Mouse (Mus musculus) limb, embryonic 15.5 days (tissue): ENCODE measurements at regions not wholly inside any gene's neighbourhood (a gene's known extent, or its start where the extent isn't known, plus 50 kb on each side); places are given as distances from the start of the nearest gene placed in this dataset.

Source experiments
- ATAC-seq: fragments of 200-750 bp; cut with Nextera tagmentation; 2 replicates; pipeline ENCODE4 v1.8.0; 2017; ENCODE audit warnings: low read depth, moderate TSS enrichment; ENCODE audit not compliant: insufficient number of reproducible peaks, low FRiP score, low TSS enrichment
- H3K27ac ChIP-seq: fragments of 300-500 bp; sonication (generic); 2 replicates; pipeline ENCODE4 v1.5.1; 2015; ENCODE audit warnings: moderate library complexity, mild to moderate bottlenecking, inconsistent platforms
- H3K27me3 ChIP-seq: fragments of 300-500 bp; sonication (generic); 2 replicates; pipeline ENCODE4 v1.6.1; 2015; ENCODE audit warnings: inconsistent platforms
- H3K36me3 ChIP-seq: fragments of 300-500 bp; sonication (generic); 2 replicates; pipeline ENCODE4 v1.6.1; 2015; ENCODE audit warnings: inconsistent platforms
- H3K4me1 ChIP-seq: fragments of 300-500 bp; sonication (generic); 2 replicates; pipeline ENCODE4 v1.6.1; 2015; ENCODE audit warnings: inconsistent platforms
- H3K4me2 ChIP-seq: fragments of 300-500 bp; sonication (generic); 2 replicates; pipeline ENCODE4 v1.6.1; 2015; ENCODE audit warnings: mild to moderate bottlenecking, inconsistent platforms
- H3K4me3 ChIP-seq: fragments of 300-500 bp; sonication (generic); 2 replicates; pipeline ENCODE4 v1.5.1; 2015; ENCODE audit warnings: mild to moderate bottlenecking, inconsistent platforms
- H3K9ac ChIP-seq: fragments of 300-500 bp; sonication (generic); 2 replicates; pipeline ENCODE4 v1.6.1; 2015; ENCODE audit warnings: inconsistent platforms
- H3K9me3 ChIP-seq: fragments of 300-500 bp; sonication (generic); 2 replicates; pipeline ENCODE4 v1.6.1; 2016; ENCODE audit warnings: inconsistent platforms
- WGBS: fragments of 180-500 bp; shearing (Covaris S2); methylation state at CpG from one replicate; pipeline ENCODE4 v1.1.7; 2015; 5-methylcytosine and 5-hydroxymethylcytosine counted together

- no peaks in the 10 kb centered on the region for H3K9me3 ChIP-seq
- no peak overlapping the region for H3K9ac ChIP-seq
- no peaks in the 10 kb centered on the region for H3K36me3 ChIP-seq
- peaks cover 4% of the 10 kb centered on the region; the same call in 1 of the 2 replicates for H3K4me1 ChIP-seq
- H3K27me3 ChIP-seq: no peaks in the 10 kb centered on the region
- H3K4me2 ChIP-seq: no peak overlapping the region
- WGBS: 89% methylated on average over 4 of the region's 4 CpGs
- ATAC-seq: no peak
- H3K27ac ChIP-seq: no peak overlapping the region
- no peak overlapping the region for H3K4me3 ChIP-seq
Observed at GRCm38 (mm10) chr3:117112304-117112703, 143.5 kb upstream of the Palmd start.

GRCm38 (mm10) chr3:117108966-117109700, 140.3 kb upstream of the Palmd start:
- Histone ChIP-seq H3K4me2 (no peak overlapping the region), H3K4me1 (peaks cover 4% of the 10 kb centered on the region; the same call in 1 of the 2 replicates), H3K36me3 (no peaks in the 10 kb centered on the region), H3K9me3 (no peaks in the 10 kb centered on the region), H3K4me3 (no peak overlapping the region), H3K9ac (no peak overlapping the region), H3K27me3 (no peaks in the 10 kb centered on the region), H3K27ac (peak overlapping the region; percentile 1; the same call in 1 of the 2 replicates)
- WGBS: 21% methylated on average over 8 of the region's 8 CpGs
- ATAC-seq: no peak

- Histone ChIP-seq H3K4me2 (no peak overlapping the region), H3K36me3 (no peaks in the 10 kb centered on the region), H3K9me3 (no peaks in the 10 kb centered on the region), H3K9ac (no peak overlapping the region), H3K27me3 (no peaks in the 10 kb centered on the region), H3K27ac (no peak overlapping the region), H3K4me3 (no peak overlapping the region), H3K4me1 (peaks cover 4% of the 10 kb centered on the region; the same call in 1 of the 2 replicates)
- no peak for ATAC-seq
- WGBS: 52% methylated on average over 6 of the region's 6 CpGs
Observed at GRCm38 (mm10) chr3:117107986-117108385, 139.2 kb upstream of the Palmd start.

- H3K4me1 ChIP-seq: peaks cover 4% of the 10 kb centered on the region; the same call in 1 of the 2 replicates
- H3K36me3 ChIP-seq: no peaks in the 10 kb centered on the region
- H3K27ac ChIP-seq: no peak overlapping the region
- no peak overlapping the region for H3K4me3 ChIP-seq
- no peaks in the 10 kb centered on the region for H3K9me3 ChIP-seq
- no peak overlapping the region for H3K4me2 ChIP-seq
- 77% methylated on average over 3 of the region's 3 CpGs for WGBS
- H3K9ac ChIP-seq: no peak overlapping the region
- ATAC-seq: no peak
- no peaks in the 10 kb centered on the region for H3K27me3 ChIP-seq
Observed at GRCm38 (mm10) chr3:117107378-117107777, 138.6 kb upstream of the Palmd start.

- no peak overlapping the region for H3K27ac ChIP-seq
- no peak overlapping the region for H3K4me3 ChIP-seq
- no peaks in the 10 kb centered on the region for H3K36me3 ChIP-seq
- H3K9me3 ChIP-seq: no peaks in the 10 kb centered on the region
- no peak overlapping the region for H3K4me2 ChIP-seq
- ATAC-seq: no peak
- no peaks in the 10 kb centered on the region for H3K27me3 ChIP-seq
- no peaks in the 10 kb centered on the region for H3K4me1 ChIP-seq
- H3K9ac ChIP-seq: no peak overlapping the region
- 69% methylated on average over 2 of the region's 2 CpGs for WGBS
Observed at GRCm38 (mm10) chr3:117087646-117088045, 118.9 kb upstream of the Palmd start.

GRCm38 (mm10) chr3:117076734-117077133, 107.9 kb upstream of the Palmd start:
- Histone ChIP-seq H3K4me1 (no peaks in the 10 kb centered on the region), H3K36me3 (no peaks in the 10 kb centered on the region), H3K9me3 (no peaks in the 10 kb centered on the region), H3K27ac (no peak overlapping the region), H3K4me2 (no peak overlapping the region), H3K27me3 (no peaks in the 10 kb centered on the region), H3K9ac (no peak overlapping the region), H3K4me3 (no peak overlapping the region)
- WGBS: 60% methylated on average over 2 of the region's 2 CpGs
- no peak for ATAC-seq

GRCm38 (mm10) chr3:117073399-117073798, 104.6 kb upstream of the Palmd start:
- no peak for ATAC-seq

GRCm38 (mm10) chr3:117072998-117073397, 104.2 kb upstream of the Palmd start:
- Histone ChIP-seq H3K27ac (no peak overlapping the region), H3K4me3 (no peak overlapping the region), H3K27me3 (no peaks in the 10 kb centered on the region), H3K4me2 (no peak overlapping the region), H3K9me3 (no peaks in the 10 kb centered on the region), H3K4me1 (no peaks in the 10 kb centered on the region), H3K9ac (no peak overlapping the region), H3K36me3 (no peaks in the 10 kb centered on the region)
- ATAC-seq: no peak
- WGBS: 23% methylated on average over 3 of the region's 3 CpGs

More at GRCm38 (mm10) chr3:117073399-117073798, 104.6 kb upstream of the Palmd start:
- WGBS: 46% methylated on average over 4 of the region's 4 CpGs
- Histone ChIP-seq H3K9ac (no peak overlapping the region), H3K36me3 (no peaks in the 10 kb centered on the region), H3K9me3 (no peaks in the 10 kb centered on the region), H3K4me2 (no peak overlapping the region), H3K27ac (no peak overlapping the region), H3K4me1 (no peaks in the 10 kb centered on the region), H3K4me3 (no peak overlapping the region), H3K27me3 (no peaks in the 10 kb centered on the region)

- 93% methylated on average over 5 of the region's 5 CpGs for WGBS
- Histone ChIP-seq H3K4me2 (no peak overlapping the region), H3K9ac (no peak overlapping the region), H3K4me1 (no peaks in the 10 kb centered on the region), H3K27ac (no peak overlapping the region), H3K27me3 (no peaks in the 10 kb centered on the region), H3K4me3 (no peak overlapping the region), H3K9me3 (no peaks in the 10 kb centered on the region), H3K36me3 (no peaks in the 10 kb centered on the region)
- no peak for ATAC-seq
Observed at GRCm38 (mm10) chr3:117071851-117072250, 103.1 kb upstream of the Palmd start.

- no peak overlapping the region for H3K4me3 ChIP-seq
- no peaks in the 10 kb centered on the region for H3K36me3 ChIP-seq
- no peaks in the 10 kb centered on the region for H3K4me1 ChIP-seq
- WGBS: 67% methylated on average over 7 of the region's 7 CpGs
- no peak overlapping the region for H3K9ac ChIP-seq
- no peaks in the 10 kb centered on the region for H3K9me3 ChIP-seq
- H3K27me3 ChIP-seq: no peaks in the 10 kb centered on the region
- H3K4me2 ChIP-seq: no peak overlapping the region
- ATAC-seq: no peak
- no peak overlapping the region for H3K27ac ChIP-seq
Observed at GRCm38 (mm10) chr3:117067470-117068053, 98.8 kb upstream of the Palmd start.

GRCm38 (mm10) chr3:117065904-117066303, 97.1 kb upstream of the Palmd start:
- Histone ChIP-seq H3K4me3 (no peak overlapping the region), H3K4me2 (no peak overlapping the region), H3K9me3 (no peaks in the 10 kb centered on the region), H3K27ac (no peak overlapping the region), H3K27me3 (no peaks in the 10 kb centered on the region), H3K36me3 (no peaks in the 10 kb centered on the region), H3K4me1 (no peaks in the 10 kb centered on the region), H3K9ac (no peak overlapping the region)
- 81% methylated on average over 2 of the region's 2 CpGs for WGBS
- no peak for ATAC-seq

GRCm38 (mm10) chr3:117061831-117062230, 93.0 kb upstream of the Palmd start:
- Histone ChIP-seq H3K9ac (no peak overlapping the region), H3K4me1 (no peaks in the 10 kb centered on the region), H3K27ac (no peak overlapping the region), H3K9me3 (no peaks in the 10 kb centered on the region), H3K27me3 (no peaks in the 10 kb centered on the region), H3K36me3 (no peaks in the 10 kb centered on the region), H3K4me2 (no peak overlapping the region), H3K4me3 (no peak overlapping the region)
- 70% methylated on average over 1 of the region's 1 CpGs for WGBS
- ATAC-seq: no peak
